Mouse (Mus musculus): ENCODE data around the gene AI467606. TPM values are rescaled to one million over a fixed set of nuclear protein-coding genes. Genes with fewer than 3 reads are reported as not detected.

The AI467606 gene
- total RNA-seq, 1 experiment from 2014 or later: 156 TPM

DNA sequence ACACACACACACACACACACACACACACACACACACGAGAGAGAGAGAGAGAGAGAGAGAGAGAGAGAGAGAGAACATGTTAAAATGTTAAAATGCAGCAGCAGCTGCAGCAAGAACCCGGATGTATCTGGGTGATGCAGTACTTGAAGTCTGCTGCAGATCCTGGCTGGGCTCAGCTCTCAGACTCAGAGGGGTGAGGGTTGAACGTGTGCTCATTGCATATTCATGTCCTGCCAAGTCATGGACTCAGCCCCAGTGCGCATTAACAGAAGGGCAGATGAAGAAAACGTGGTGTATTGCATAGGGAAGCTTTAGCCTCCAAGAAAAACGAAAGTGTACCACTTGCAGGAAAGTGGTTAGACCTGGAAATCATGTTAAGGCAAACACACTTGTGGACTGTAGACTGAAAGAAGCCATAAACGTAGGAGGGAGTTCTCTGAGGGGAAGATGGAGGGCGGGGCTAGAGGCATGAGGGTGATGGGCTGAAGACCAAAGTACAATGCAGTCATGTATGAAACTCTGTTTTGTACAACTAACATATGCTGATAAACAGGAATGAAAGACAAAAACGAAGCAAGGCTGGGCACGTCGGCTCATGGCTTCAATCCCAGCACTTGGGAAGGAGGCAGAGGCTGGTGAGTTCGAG, 22.6 kb downstream of the AI467606 start:
- ATAC-seq (ENCODE audit: extremely low read depth, insufficient number of reproducible peaks, low FRiP score, poor library complexity, severe bottlenecking): no peak

DNA sequence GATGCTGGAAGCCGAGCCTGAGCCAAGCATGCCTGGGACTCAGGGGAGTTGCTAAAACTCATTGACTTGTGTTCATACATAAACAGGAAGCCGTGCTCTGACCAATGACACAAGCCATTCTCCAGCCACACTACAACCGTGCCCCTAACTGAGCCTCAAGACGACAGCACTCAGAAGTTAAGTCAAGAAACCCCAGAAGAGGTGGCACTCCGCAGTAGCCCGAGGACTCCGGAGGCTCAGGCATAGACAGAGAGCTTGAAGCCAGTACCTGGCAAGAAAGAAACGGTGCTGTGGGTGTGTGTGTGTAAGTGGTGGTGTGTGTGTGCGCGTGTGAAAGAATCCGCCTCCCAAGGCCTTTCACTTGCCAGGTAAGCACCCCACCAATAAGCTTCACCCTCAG, 23.8 kb downstream of the AI467606 start:
- no peak for ATAC-seq (ENCODE audit: extremely low read depth, insufficient number of reproducible peaks, low FRiP score, poor library complexity, severe bottlenecking)

DNA sequence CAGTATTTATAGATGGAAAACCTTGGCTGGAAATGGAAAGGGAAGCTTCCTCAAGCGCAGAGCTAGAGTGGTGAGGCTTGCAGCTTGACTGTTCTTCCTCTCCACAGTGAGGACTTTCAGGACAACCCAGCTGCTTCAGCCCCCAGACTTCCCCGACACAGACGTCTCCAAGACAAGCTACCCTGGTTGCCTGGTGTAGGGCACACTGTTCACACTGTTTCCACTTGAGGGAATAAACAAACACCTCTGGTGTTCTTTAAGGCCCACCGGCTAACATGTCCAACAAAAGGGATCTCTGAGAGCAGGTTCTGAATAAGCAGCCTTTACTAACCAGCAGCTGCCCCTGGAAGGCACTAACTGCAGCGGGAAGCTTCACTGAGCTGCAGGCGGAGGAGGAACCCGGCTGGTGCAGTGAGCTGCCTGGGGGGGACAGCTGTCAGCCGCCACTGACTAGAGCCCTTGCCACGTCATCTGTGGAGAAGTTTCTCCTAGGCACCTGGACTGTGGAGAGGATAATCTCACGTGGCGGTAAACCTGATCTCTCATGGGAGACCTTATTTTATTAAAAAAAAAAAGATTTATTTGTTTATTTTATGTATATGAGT, 25.3 kb downstream of the AI467606 start:
- no peak for ATAC-seq (ENCODE audit: extremely low read depth, insufficient number of reproducible peaks, low FRiP score, poor library complexity, severe bottlenecking)

DNA sequence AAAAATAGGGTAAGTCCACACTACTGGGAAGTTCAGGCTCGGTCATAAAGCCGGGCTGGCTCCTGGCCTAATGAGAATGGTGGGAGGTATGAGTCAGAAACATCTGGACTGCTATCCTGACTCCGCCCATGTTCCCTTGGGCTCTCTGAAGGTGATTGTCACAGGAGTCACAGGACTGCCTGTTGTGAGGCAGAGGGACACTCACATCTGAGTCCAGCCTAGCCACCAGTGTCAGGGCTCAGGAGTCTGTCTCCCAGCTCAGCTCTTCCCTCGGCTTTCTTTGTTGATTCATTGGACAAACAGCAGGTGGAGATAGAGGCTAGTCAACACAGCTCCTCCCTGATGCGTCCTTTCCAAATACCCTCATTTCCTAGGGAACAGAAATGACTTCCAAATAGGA, 26.8 kb downstream of the AI467606 start:
- no peak for ATAC-seq (ENCODE audit: extremely low read depth, insufficient number of reproducible peaks, low FRiP score, poor library complexity, severe bottlenecking)

DNA sequence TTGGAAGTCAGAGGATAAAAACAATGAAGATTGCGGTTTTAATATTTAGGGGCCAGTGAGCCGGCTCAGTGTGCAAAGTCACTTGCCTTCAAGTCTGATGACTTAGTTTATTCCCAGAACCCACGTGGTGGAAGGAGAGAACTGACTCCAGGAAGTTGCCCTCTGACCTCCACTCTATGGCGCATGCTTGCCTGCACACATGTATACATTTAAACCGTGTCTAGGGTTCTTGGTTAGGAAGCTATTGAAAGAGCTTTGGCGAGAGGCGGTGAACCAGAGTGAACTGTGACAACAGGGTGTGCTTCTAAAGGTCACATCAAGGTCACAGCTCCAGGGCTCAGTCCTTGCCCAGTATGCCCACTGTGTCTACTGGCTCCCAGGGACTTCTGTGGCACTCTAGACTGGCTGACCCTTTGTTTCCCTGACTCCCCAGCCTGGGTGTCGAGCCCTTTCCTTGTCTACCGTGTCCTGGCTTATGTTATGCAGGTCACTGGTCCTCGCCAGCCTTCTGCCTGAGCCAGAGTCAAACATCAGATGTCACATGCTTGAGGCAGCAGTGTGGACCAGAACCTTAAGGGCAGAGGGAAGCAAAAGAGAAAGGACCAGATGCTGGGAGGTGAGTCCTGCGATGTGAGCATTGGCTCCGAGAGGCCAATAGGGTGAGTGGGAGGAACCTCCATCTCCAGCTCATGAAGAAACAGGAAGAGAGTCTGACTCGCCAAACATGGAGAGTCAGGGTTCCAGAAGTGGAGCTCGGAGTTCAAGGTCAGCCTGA, 27.7 kb downstream of the AI467606 start:
- ATAC-seq (ENCODE audit: extremely low read depth, insufficient number of reproducible peaks, low FRiP score, poor library complexity, severe bottlenecking): no peak

DNA sequence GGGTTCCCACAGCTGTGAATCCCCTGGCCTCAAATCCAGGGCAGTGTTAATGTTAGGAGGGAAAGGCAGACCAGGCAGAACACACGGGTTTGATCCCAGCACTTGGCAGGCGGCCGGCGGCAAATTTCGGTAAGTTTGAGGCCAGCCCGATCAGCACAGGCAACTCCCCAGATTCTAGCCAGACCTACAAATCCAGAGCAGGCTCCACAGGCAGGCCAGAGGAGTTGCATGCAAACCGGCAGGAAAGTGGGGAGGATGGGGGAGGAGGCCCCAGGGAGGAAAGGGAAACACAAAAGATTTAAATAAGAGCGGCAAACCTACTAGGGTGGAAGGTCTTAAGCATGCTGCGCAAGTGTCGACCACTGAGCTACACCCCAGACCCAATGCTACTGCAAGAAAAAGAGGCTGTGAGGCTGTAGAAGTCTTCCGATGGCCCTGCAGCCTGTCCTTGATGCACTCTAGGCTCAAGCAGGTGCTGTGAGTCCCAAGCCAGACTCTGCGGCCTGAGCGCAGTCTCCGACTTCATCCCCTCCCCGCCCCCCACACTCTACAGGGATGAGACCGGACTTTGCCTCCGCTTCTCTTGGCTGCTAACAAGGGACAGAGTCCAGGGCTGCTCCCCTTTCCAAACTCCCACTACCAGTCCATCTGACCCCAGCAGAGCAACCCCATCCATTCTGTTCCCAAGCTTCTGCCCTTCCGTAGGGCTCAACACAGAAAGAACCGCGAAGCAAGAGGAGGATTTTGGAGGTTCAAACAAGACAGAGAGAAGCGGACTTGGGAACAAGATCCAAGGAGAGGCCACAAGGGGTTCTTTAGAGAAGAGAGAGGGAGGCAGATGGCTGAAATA, 30.1 kb downstream of the AI467606 start:
- no peak for ATAC-seq (ENCODE audit: extremely low read depth, insufficient number of reproducible peaks, low FRiP score, poor library complexity, severe bottlenecking)

DNA sequence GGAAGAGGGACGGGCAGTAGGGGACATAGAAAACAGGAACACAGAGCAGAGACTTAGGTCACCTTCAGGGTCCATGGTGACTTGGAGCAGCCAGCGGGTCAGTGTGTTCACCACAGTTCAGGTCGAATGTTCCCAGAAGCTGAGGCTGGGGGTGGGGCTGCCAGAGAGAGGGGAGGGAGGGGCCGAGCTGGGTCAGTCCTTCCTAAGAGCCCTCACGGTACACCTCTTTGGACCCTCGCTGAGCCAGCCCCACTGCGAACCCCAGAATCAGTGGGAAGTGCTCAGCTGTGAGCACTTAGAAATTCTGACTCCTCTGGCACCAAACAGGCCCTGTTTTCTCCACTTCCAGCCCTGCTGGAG, 30.7 kb downstream of the AI467606 start, which contains the start of gene Qprt:
Gene Qprt (minus strand): TSS at position 316 of the 360 bp plus-strand sequence.
- ATAC-seq (ENCODE audit: extremely low read depth, insufficient number of reproducible peaks, low FRiP score, poor library complexity, severe bottlenecking): no peak

DNA sequence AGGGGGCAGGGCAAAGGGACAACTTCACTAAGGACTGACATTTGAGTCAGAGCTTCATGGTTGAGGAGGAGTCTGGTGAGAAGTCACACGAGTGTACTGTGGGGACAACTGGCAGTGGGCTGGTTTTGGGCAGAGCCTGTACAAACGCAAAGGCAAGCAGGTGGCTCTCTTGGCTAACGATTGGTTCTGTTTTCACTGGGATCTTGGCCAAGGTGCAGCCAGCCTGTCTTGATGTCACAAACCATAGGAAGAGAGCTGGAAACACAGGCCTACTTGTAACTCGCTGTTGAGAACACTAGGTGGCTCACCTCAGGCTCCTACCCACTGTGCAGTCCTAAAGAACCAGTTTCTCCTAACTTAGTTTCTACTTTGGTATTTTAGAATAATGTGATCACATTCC, 38.5 kb downstream of the AI467606 start:
- peak; percentile 54; the same call in 1 of the 2 replicates for ATAC-seq (ENCODE audit: extremely low read depth, insufficient number of reproducible peaks, low FRiP score, poor library complexity, severe bottlenecking)

DNA sequence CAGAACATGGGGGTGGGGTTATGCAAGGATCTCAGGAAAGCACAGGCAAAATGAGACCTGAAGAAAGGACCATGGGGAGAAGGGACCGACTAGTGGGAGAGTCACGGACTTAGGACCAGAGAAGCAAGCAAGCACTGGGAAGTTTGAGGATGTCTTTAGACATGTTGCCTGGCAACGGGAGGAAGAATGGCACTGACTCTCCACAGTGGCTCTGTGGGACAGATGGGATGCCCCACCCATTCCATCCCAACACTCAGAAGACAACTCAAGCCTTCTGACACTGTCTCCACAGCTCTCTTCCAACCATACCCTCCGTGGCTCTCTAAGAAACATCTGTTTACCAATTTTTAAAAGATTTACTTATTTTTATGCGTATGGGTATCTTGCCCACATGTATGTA, 42.0 kb downstream of the AI467606 start:
- ATAC-seq (ENCODE audit: extremely low read depth, insufficient number of reproducible peaks, low FRiP score, poor library complexity, severe bottlenecking): no peak

DNA sequence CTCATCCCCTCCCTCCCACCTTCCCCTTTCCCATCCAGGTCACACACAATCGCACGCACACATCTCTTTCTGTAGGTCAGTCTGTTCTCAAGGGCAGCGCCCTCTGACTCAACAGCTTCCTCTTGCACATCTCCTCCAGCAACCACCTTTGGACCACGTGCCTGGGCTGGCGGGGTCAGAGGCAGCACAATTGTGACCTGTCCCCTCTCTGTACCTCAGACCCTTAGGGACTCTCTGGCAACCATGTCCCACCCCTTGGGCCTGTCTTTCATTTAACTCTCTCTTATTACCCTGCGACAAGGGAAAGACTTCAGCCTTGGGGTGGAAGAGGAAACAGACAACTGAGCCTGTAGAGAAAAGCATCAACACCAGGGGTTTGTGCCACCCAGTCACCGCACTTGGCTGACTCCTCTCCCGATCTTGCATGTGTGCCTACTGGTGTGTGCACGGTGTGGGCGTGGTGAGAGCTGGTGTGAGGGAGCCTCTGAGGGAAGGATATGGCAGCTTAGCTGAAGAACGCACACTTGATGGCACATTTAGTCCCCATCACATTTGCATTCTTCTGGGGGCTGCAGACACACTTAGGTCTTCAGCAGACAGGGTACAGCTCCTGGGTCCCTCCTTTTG, 43.8 kb downstream of the AI467606 start:
- peak; percentile 60 for ATAC-seq (ENCODE audit: extremely low read depth, insufficient number of reproducible peaks, low FRiP score, poor library complexity, severe bottlenecking)

DNA sequence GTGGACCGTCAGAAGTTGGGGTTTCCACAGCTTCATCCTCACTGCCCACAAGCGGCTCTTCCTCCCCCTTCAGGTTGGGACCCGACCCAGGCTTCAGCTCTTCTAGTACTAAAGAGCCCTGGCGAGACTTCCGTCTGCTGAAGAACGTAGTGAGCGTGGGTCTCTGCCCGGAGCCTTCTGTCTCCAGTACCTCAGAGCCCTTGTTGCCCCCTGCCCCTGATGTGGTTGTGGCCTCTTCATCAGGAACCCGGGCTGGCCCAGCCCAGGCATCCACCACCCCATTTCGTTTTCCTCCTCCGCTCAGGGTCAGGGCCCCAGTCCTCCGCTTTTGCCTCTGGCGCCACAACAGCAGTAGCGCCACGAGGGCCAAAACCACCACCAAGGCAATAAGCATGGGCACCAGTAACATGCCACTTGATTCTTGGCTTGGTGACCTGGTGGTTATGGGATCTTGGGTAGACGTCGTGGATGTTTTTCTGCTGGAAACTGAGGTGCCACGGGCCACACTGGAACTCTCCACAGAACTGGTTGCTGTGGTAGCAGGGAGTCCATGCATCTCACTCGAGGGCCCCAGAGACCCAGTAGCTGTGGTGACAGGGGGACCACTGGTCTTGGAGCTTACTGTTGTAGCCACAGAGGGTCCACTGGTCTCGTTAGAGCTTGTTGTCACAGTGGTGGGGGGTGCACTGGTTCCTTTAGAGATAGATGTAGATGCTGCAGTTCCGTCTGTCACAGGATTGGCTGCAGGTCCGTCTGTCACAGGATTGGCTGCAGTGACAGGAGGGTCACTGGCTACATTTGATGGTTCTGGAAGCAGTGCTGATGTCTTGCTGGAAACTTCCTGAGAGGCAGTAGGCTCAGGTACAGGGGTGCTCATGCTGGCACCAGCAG, 45.3 kb downstream of the AI467606 start:
- ATAC-seq (ENCODE audit: extremely low read depth, insufficient number of reproducible peaks, low FRiP score, poor library complexity, severe bottlenecking): 0 out of 2 replicates have a peak, but pooled peaks have one; percentile 13

DNA sequence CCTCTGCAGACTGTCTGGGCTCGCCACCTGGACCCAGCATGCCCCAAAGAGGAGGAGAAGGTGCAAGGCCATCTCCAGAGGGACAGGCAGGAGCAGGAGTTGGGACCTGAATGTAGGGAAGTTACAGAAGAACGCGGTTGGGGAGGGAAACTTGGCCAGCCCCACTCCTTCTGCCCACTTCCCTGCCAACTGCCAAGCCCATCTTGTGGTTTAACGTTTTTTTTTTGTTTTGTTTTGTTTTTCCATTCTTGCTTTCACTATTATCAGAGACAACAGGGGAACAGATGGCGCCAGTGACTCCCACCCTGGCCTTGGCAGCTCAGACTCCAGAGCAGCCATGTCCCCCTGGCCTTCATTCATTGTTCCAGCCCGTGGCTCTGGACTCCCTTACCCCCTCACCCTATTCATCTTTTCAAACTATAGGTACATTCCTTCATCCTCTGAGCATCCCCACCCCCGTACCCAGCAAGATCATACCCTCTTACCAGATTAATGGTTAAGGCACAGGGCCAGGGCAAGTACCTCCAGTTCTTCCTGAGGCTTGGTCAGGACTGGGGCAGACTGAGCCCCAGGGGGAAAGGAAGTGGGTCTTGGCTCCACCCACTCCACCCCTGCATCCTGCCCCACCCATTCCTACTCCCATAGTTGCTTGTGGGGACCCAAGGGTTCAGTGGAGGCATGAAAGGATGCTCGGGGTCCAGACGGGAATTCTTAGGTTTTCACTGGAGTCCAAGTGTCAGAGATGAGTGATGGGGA, 46.3 kb downstream of the AI467606 start, which contains the start of gene Spn:
Gene Spn (minus strand): TSS at position 562 of the 756 bp plus-strand sequence.
- peak; percentile 20; the same call in 1 of the 2 replicates for ATAC-seq (ENCODE audit: extremely low read depth, insufficient number of reproducible peaks, low FRiP score, poor library complexity, severe bottlenecking)

DNA sequence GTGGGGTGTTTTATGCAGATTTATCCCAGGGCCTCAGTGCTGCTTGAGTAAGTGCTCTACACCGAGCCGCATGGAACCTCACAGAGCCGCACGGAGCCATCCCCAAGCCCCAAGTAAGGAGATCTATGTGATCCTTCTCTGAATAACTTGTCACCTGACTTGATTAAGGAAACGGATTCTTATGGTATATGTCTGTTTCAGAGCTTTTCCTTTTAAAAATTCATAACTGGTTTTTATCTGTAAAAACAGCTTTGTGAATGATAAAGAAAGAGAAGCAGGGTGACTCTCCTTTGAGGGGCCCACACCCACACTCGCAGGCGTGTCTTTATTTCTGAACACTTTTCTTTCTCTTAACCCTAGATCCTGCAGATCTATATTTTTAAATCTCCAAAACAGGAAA, 47.9 kb downstream of the AI467606 start:
- ATAC-seq (ENCODE audit: extremely low read depth, insufficient number of reproducible peaks, low FRiP score, poor library complexity, severe bottlenecking): no peak

DNA sequence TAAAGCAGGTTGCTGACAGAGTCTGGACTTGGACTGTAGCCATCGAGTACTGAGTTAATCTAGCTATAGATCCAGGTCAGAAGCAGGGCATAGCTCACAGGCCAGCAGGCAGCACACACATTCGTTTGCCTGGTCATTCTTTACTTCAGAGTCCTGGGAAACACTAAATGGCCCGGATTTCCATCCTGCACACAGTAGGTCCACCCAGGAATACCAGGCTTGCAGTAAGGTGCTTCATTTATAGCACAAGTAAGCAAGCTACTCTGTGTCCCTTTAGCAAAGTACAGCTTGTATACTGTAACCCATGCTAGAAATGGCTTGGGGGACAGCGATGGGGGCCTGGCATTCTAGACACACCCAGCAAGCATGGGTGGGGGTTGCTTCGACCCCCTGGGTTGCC, 48.4 kb downstream of the AI467606 start:
- ATAC-seq (ENCODE audit: extremely low read depth, insufficient number of reproducible peaks, low FRiP score, poor library complexity, severe bottlenecking): no peak

DNA sequence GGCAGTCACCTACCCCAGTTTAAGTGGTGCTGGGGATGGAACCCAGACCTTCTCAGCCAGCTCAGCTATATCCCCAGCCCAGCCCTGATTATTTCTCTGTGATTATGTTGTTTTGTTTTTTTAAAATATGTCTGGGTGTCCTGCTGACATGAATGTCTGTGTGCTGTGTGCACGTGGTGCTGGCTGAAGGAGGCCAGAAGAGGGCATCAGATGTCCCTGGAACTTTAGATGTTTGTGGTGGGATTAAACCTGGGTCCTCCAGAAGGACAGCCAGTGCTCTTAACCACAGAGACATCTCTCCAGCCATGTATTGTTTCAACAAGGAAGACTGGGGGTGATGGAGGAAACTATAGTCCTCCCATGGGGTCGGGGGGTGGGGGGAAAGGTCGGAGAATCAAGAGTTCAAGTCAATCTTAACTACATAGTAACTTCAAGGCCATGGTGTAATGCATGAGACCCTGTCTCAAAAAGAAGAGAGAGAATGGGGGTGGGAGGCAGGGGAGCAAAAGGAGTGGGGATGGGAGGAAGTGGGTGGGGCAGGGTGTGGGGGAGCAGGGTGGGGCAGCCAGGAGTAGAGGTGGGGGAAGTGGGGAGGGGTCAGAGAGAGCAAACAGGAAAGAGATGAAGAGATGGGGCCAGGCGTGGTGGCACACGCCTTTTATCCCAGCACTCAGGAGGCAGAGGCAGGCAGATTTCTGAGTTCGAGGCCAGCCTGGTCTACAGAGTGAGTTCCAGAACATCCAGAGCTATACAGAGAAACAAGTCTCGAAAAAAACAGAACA, 49.7 kb downstream of the AI467606 start:
- no peak for ATAC-seq (ENCODE audit: extremely low read depth, insufficient number of reproducible peaks, low FRiP score, poor library complexity, severe bottlenecking)

DNA sequence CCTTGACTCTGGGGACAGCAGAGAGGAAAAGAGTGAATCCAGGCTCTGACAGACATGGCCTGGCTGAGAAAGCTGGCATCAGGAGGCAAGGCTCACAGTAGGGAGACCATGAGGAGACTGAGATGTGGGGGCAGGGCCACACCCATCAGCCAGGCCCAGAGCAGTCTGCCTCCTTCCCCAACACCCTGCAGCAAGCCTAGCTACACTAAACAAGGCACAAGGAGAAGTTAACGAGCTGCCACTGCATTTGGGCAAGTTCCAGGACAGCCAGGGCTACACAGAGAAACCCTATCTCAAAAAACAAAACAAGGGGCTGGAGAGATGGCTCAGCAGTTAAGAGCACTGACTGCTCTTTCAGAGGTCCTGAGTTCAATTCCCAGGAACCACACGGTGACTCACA, 51.1 kb downstream of the AI467606 start:
- ATAC-seq (ENCODE audit: extremely low read depth, insufficient number of reproducible peaks, low FRiP score, poor library complexity, severe bottlenecking): no peak
